Mouse (Mus musculus): Measurements from ENCODE around the gene Rpl10. TPM values are rescaled to one million over a fixed set of nuclear protein-coding genes. Genes with fewer than 3 reads are reported as not detected.

Rpl10 gene
- 482 and 489 TPM in 2 replicates for polyA plus RNA-seq (2015; fragmentation: Nextera tagmentation; extraction: Ambion mirVana)

DNA sequence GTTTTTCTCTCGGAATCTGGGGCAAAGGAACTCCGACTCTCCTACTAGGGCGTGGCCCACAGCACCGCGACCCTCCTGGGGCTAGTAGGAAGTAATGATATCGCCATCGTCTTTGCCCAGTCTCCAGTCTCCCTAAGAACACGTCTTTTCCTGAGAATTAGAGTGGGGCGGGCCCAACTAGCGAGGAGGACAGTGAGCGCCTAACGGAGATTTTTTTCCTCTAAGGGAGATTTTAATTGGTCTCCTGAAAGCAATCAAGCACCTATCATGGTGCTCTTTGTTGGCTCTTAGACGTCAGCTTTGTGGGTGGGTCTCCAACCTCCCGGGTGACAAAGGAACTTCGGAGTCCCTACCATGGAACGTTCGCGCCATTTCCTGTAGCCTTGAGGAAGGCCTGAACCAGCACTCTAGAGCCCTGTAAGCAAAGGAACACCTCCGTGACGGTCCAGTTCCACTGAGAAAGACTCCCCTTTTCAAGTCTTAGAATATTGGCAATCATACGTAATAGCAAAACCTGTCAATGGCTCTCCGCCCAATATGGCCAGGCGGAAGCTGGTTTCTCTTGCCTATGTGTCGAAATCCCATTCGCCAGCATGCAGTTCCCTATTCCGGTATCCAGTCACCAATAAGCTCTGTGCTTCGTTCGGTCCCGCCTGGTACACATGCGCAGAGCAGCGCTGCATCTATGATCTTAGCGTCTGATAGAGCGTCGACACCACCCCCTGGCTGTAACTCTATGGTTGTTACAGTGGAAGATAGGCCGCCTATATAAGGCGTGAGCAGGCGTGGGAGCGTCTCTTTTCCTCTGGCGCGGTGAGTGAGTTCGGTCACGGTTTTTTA is at the start of gene Rpl10:
Rpl10 (plus strand) TSS at position 751 of the 840 bp plus-strand sequence.
- peaks cover 4% of the 10 kb centered on the region for H3K36me3 ChIP-seq (ENCODE audit: control insufficient read depth, insufficient read depth)
- H3K27ac ChIP-seq (ENCODE audit: low read length) = peak within 1 kb of the TSS; percentile 98
- H3K4me2 ChIP-seq (ENCODE audit: low read length) = peak within 1 kb of the TSS; percentile 71
- peak; percentile 94 for ATAC-seq
- H3K4me1 ChIP-seq (replicated peaks; ENCODE audit: control insufficient read depth, insufficient read depth, low read length) = peaks cover 6% of the 10 kb centered on the region; the same call in 1 of the 2 replicates
- H3K9ac ChIP-seq (replicated peaks; ENCODE audit: low read depth, low read length) = peak within 1 kb of the TSS; percentile 66
- H3K4me3 ChIP-seq (replicated peaks; ENCODE audit: low read length) = peak within 1 kb of the TSS; percentile 44
- no peaks in the 10 kb centered on the region for H3K9me3 ChIP-seq (ENCODE audit: control insufficient read depth, low read length)
- H3K27me3 ChIP-seq (replicated peaks; ENCODE audit: control insufficient read depth, insufficient read depth, low read length) = no peaks in the 10 kb centered on the region
- 20% methylated on average over 42 of the region's 42 CpGs for WGBS

DNA sequence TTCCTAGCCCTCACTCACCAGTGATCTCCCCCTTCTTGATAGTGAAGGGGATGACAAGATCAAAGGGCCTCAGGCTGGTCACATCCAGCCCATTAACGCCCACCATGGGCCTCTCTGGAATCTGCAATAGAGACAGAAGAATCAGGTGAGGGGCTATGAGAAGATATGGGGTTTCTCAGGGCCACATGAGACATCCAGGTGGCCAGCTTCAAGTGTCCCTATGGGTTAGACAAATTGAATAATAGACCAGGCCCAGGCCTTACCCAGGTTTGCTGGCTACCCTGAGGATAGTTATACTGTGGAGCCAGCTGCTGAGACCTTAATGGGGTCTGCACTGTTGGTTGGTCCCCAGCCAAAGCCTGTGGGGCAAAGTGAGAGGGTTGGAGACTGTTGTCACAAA is 40.6 kb upstream of the Rpl10 start:
- Histone ChIP-seq H3K9me3 (ENCODE audit: control insufficient read depth, low read length) (no peaks in the 10 kb centered on the region), H3K36me3 (ENCODE audit: control insufficient read depth, insufficient read depth) (peaks cover 23% of the 10 kb centered on the region), H3K4me2 (ENCODE audit: low read length) (no peak overlapping the region), H3K27me3 (replicated peaks; ENCODE audit: control insufficient read depth, insufficient read depth, low read length) (no peaks in the 10 kb centered on the region), H3K4me3 (replicated peaks; ENCODE audit: low read length) (no peak overlapping the region), H3K9ac (replicated peaks; ENCODE audit: low read depth, low read length) (no peak overlapping the region), H3K27ac (ENCODE audit: low read length) (no peak overlapping the region), H3K4me1 (replicated peaks; ENCODE audit: control insufficient read depth, insufficient read depth, low read length) (no peaks in the 10 kb centered on the region)
- WGBS = 72% methylated on average over 1 of the region's 1 CpGs
- no peak for ATAC-seq

DNA sequence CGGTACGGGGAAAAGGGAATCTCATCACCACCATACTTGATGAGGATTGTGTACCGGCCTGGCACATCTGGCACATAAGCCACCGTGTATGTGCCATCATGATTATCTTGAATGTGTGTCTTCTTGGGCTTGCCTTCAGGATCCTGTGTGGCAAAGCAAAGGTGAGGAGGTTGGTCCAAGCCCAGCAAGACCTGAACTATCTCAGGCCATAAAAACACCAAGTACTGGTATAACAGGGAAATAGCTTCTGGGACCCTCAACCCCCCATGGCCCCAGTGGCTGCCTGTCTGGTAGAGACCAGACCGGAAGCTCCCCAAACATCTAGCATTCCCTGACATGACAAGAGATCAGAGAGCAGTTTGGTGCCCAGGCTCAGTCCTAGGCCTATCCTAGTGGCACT is 37.4 kb upstream of the Rpl10 start:
- no peak for ATAC-seq
- WGBS = 93% methylated on average over 5 of the region's 5 CpGs
- no peaks in the 10 kb centered on the region for H3K4me1 ChIP-seq (replicated peaks; ENCODE audit: control insufficient read depth, insufficient read depth, low read length)
- no peak overlapping the region for H3K9ac ChIP-seq (replicated peaks; ENCODE audit: low read depth, low read length)
- H3K36me3 ChIP-seq (ENCODE audit: control insufficient read depth, insufficient read depth) = peaks cover 26% of the 10 kb centered on the region; the same call in 1 of the 2 replicates
- no peak overlapping the region for H3K27ac ChIP-seq (ENCODE audit: low read length)
- no peak overlapping the region for H3K4me3 ChIP-seq (replicated peaks; ENCODE audit: low read length)
- H3K4me2 ChIP-seq (ENCODE audit: low read length) = no peak overlapping the region
- no peaks in the 10 kb centered on the region for H3K9me3 ChIP-seq (ENCODE audit: control insufficient read depth, low read length)
- H3K27me3 ChIP-seq (replicated peaks; ENCODE audit: control insufficient read depth, insufficient read depth, low read length) = no peaks in the 10 kb centered on the region

DNA sequence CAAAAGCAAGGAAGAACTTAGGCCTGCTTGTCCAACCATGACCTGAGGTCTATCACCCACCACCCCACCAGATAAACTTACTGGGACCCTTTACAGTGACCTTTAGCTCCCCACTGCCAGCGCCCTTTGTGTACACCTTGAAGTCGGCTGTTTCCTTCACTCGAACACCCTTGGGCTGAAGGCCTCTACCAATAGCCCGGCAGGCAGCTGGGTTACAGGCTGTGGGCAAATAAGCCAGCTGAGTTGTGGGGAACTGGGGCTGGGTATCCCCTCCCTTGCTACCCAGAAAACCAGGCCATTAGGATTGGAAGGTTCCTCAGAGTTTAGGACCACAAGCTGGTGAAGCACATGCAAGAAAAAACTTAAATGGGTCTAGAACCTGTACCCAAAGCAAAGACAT is 30.3 kb upstream of the Rpl10 start:
- peaks cover 16% of the 10 kb centered on the region for H3K4me1 ChIP-seq (replicated peaks; ENCODE audit: control insufficient read depth, insufficient read depth, low read length)
- ATAC-seq = no peak
- no peak overlapping the region for H3K4me2 ChIP-seq (ENCODE audit: low read length)
- 95% methylated on average over 4 of the region's 4 CpGs for WGBS
- no peak overlapping the region for H3K9ac ChIP-seq (replicated peaks; ENCODE audit: low read depth, low read length)
- H3K27ac ChIP-seq (ENCODE audit: low read length) = no peak overlapping the region
- H3K27me3 ChIP-seq (replicated peaks; ENCODE audit: control insufficient read depth, insufficient read depth, low read length) = no peaks in the 10 kb centered on the region
- no peak overlapping the region for H3K4me3 ChIP-seq (replicated peaks; ENCODE audit: low read length)
- no peaks in the 10 kb centered on the region for H3K9me3 ChIP-seq (ENCODE audit: control insufficient read depth, low read length)
- peaks cover 15% of the 10 kb centered on the region; the same call in 1 of the 2 replicates for H3K36me3 ChIP-seq (ENCODE audit: control insufficient read depth, insufficient read depth)

DNA sequence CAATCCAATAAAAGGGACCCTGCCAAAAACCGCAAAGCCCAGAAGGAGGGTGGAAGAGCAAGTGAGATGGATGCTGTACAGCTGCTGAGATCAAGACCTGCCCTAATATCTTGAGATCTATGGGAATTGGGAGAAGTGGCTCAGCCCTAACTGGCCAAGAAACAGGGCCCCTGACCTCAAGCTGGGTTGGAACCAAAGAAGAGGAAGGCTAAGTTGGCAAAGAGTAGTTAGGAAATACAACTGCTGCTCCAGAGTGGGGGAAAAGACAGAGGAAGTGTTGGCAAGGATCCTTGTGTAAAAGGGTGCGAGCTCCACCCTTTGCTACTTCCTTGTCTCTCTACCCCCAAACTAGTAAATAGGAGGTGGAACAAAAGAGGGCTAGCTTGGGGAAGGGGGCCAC is 27.2 kb upstream of the Rpl10 start:
- Histone ChIP-seq H3K4me3 (replicated peaks; ENCODE audit: low read length) (peak overlapping the region; percentile 63), H3K4me1 (replicated peaks; ENCODE audit: control insufficient read depth, insufficient read depth, low read length) (peaks cover 16% of the 10 kb centered on the region), H3K27ac (ENCODE audit: low read length) (no peak overlapping the region), H3K36me3 (ENCODE audit: control insufficient read depth, insufficient read depth) (0 out of 2 replicates have a peak, but pooled peaks cover 9% of the 10 kb centered on the region), H3K4me2 (ENCODE audit: low read length) (peak overlapping the region; percentile 76), H3K9ac (replicated peaks; ENCODE audit: low read depth, low read length) (no peak overlapping the region), H3K27me3 (replicated peaks; ENCODE audit: control insufficient read depth, insufficient read depth, low read length) (no peaks in the 10 kb centered on the region), H3K9me3 (ENCODE audit: control insufficient read depth, low read length) (no peaks in the 10 kb centered on the region)
- WGBS = 75% methylated on average over 2 of the region's 2 CpGs
- ATAC-seq = no peak

DNA sequence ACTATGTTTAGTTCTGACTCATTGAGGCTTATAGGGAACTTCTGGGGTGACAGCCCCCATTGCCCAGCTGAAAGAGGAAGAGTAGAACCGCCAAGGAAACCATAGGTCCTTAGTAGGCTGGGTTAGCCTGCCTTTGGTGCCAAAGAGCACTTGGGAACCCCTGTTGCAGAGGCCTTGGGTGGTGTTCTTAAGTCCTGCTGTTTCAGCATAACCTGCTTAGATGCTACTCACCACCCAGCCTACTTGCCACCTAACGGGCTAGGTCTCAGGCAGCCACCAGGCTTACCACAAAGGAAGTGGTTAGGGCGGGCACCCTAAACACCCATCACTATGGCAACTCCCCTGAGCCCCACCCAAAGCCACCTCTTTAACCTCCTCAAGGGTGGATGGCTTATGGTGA is 26.8 kb upstream of the Rpl10 start:
- peak overlapping the region; percentile 63 for H3K4me3 ChIP-seq (replicated peaks; ENCODE audit: low read length)
- peak overlapping the region; percentile 73; the same call in 1 of the 2 replicates for H3K9ac ChIP-seq (replicated peaks; ENCODE audit: low read depth, low read length)
- WGBS = 53% methylated on average over 3 of the region's 3 CpGs
- H3K27me3 ChIP-seq (replicated peaks; ENCODE audit: control insufficient read depth, insufficient read depth, low read length) = no peaks in the 10 kb centered on the region
- peak overlapping the region; percentile 76 for H3K4me2 ChIP-seq (ENCODE audit: low read length)
- H3K27ac ChIP-seq (ENCODE audit: low read length) = no peak overlapping the region; the same call in 1 of the 2 replicates
- peaks cover 16% of the 10 kb centered on the region for H3K4me1 ChIP-seq (replicated peaks; ENCODE audit: control insufficient read depth, insufficient read depth, low read length)
- 0 out of 2 replicates have a peak, but pooled peaks cover 7% of the 10 kb centered on the region for H3K36me3 ChIP-seq (ENCODE audit: control insufficient read depth, insufficient read depth)
- H3K9me3 ChIP-seq (ENCODE audit: control insufficient read depth, low read length) = no peaks in the 10 kb centered on the region
- no peak for ATAC-seq

DNA sequence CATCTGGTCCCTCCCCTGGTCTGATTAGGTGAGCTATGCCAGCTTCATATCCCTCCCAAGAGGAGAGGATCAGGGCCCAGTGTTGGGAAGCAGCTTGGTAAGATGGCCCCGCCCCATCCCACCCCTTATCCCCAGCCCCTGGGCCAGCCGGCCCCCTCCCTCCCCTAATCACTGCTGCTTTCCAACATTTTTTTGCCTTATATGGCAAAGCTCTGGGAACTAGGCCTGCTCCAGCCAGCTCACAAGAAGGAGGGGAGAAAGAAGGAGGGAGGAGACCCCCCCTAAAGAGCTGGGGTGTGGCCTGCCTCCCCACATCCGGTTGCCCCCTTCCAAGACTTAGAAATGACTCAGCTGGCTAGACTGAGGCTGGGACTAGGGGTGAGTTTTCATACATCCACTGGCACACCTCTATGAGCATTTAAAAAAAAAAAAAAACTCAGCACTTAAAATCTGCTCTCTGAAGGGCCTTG is 26.0 kb upstream of the Rpl10 start:
- peak; percentile 38 for ATAC-seq
- H3K4me1 ChIP-seq (replicated peaks; ENCODE audit: control insufficient read depth, insufficient read depth, low read length) = peaks cover 21% of the 10 kb centered on the region
- 11% methylated on average over 3 of the region's 3 CpGs for WGBS
- peak overlapping the region; percentile 63 for H3K4me3 ChIP-seq (replicated peaks; ENCODE audit: low read length)
- peak overlapping the region; percentile 76 for H3K4me2 ChIP-seq (ENCODE audit: low read length)
- H3K9ac ChIP-seq (replicated peaks; ENCODE audit: low read depth, low read length) = peak overlapping the region; percentile 73
- H3K27ac ChIP-seq (ENCODE audit: low read length) = peak overlapping the region; percentile 93
- H3K36me3 ChIP-seq (ENCODE audit: control insufficient read depth, insufficient read depth) = 0 out of 2 replicates have a peak, but pooled peaks cover 5% of the 10 kb centered on the region
- H3K9me3 ChIP-seq (ENCODE audit: control insufficient read depth, low read length) = no peaks in the 10 kb centered on the region
- no peaks in the 10 kb centered on the region for H3K27me3 ChIP-seq (replicated peaks; ENCODE audit: control insufficient read depth, insufficient read depth, low read length)

DNA sequence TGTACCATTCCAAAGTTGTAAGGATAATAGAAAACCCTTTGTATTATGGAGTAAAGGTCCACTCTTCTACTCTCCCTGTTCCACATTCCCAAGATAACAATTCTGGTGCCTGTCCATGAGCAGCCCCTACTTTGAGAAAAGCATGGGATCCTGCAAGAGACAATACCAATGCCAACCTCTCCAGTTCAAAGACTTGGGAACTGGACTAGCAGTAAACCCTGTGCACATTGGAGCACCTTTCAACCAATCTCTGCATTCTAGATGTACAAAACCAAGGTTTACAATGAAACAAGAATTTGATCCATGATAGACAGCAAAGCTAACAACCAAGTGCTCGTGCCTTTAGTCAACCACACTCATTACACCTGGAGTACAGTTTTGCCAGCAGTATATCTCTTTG is 25.5 kb upstream of the Rpl10 start:
- ATAC-seq = no peak
- Histone ChIP-seq H3K9ac (replicated peaks; ENCODE audit: low read depth, low read length) (peak overlapping the region; percentile 73), H3K27ac (ENCODE audit: low read length) (peak overlapping the region; percentile 93), H3K27me3 (replicated peaks; ENCODE audit: control insufficient read depth, insufficient read depth, low read length) (no peaks in the 10 kb centered on the region), H3K4me2 (ENCODE audit: low read length) (peak overlapping the region; percentile 76), H3K4me1 (replicated peaks; ENCODE audit: control insufficient read depth, insufficient read depth, low read length) (peaks cover 21% of the 10 kb centered on the region), H3K9me3 (ENCODE audit: control insufficient read depth, low read length) (no peaks in the 10 kb centered on the region), H3K36me3 (ENCODE audit: control insufficient read depth, insufficient read depth) (0 out of 2 replicates have a peak, but pooled peaks cover 5% of the 10 kb centered on the region), H3K4me3 (replicated peaks; ENCODE audit: low read length) (peak overlapping the region; percentile 63)
- 38% methylated on average over 1 of the region's 1 CpGs for WGBS

DNA sequence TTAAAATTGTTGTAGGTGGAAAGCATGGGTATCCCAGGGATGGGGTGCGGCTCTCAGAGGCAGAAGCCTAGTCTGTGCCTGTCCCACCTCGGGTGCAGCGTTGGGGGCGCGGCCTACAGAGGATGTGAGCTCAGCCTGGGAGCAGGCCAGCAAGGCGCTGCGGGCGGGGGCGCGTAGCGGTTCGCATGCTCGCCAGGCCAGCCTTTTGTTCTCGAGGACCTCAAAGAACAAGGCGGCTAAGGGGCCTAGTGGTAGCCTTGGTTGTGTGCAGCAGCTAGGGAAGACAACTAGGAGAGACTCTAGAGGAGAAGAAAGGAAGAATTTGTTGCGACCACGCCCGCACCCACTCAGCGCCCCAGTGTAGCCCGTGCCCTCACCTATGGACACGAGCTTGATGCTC is 24.9 kb upstream of the Rpl10 start:
- no peaks in the 10 kb centered on the region for H3K27me3 ChIP-seq (replicated peaks; ENCODE audit: control insufficient read depth, insufficient read depth, low read length)
- peak overlapping the region; percentile 76 for H3K4me2 ChIP-seq (ENCODE audit: low read length)
- H3K4me3 ChIP-seq (replicated peaks; ENCODE audit: low read length) = peak overlapping the region; percentile 63
- peak overlapping the region; percentile 93 for H3K27ac ChIP-seq (ENCODE audit: low read length)
- 0 out of 2 replicates have a peak, but pooled peaks cover 5% of the 10 kb centered on the region for H3K36me3 ChIP-seq (ENCODE audit: control insufficient read depth, insufficient read depth)
- peak overlapping the region; percentile 73 for H3K9ac ChIP-seq (replicated peaks; ENCODE audit: low read depth, low read length)
- H3K4me1 ChIP-seq (replicated peaks; ENCODE audit: control insufficient read depth, insufficient read depth, low read length) = peaks cover 21% of the 10 kb centered on the region
- H3K9me3 ChIP-seq (ENCODE audit: control insufficient read depth, low read length) = no peaks in the 10 kb centered on the region
- WGBS = 20% methylated on average over 21 of the region's 21 CpGs
- peak; percentile 45 for ATAC-seq
